Mouse (Mus musculus): Measurements from ENCODE around the gene Macrod2. TPM values are rescaled to one million over a fixed set of nuclear protein-coding genes. Genes with fewer than 3 reads are reported as not detected.

Gene Macrod2
- polyA plus RNA-seq, 1 experiment from 2014 or later, result 32.9 TPM

DNA sequence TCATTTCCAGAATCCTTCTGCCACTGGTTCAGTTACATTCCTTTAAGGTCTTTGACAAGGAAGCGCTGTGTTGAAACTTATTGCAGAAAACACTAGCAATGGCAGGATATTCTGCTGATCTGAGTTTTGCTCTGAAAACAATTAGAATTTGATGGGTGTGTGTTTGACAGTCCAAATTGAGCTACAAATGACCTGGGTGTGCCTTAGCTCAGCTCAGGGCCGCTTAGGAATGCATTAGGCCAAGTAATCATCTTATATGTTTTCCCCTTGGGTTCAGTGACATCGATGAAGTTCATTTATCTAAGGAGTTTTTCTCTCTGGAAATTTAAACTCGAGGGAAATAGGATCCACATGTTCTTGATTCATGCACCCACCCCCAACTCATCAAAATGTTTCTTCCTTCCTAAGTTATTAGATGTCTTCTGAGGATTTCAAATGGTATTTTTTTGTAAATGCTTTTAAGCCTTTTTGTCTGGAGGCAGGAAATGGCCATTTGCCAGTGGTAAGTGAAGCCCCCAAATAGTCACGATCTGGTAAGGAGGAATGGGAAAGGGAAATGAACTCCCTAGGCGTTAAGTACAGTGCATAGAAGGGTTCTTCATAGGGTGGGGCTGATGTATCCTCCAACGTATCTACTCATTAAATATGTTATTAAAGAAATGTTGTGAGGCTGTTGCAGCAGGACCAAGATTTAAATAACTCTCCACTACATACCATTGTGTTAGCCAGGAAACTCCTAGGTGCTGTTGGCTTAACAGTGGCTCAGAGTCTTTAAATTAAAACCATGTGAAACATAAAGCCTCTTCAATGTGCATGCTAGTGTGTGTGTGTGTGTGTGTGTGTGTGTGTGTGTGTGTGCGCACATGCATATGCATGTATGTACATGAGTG, 1430.7 kb downstream of the Macrod2 start:
- no peak for ATAC-seq
- Histone ChIP-seq H3K27ac (ENCODE audit: low read length) (no peak overlapping the region), H3K9me3 (ENCODE audit: control insufficient read depth, low read length) (no peaks in the 10 kb centered on the region), H3K4me3 (ENCODE audit: low read length) (no peak overlapping the region), H3K36me3 (ENCODE audit: control insufficient read depth, insufficient read depth, low read length) (no peaks in the 10 kb centered on the region), H3K9ac (ENCODE audit: low read depth, low read length) (no peak overlapping the region), H3K4me2 (ENCODE audit: low read depth, low read length) (no peak overlapping the region), H3K4me1 (ENCODE audit: control insufficient read depth, insufficient read depth, low read length) (no peaks in the 10 kb centered on the region), H3K27me3 (replicated peaks; ENCODE audit: control insufficient read depth, insufficient read depth, low read length) (no peaks in the 10 kb centered on the region)
- 49% methylated on average over 8 of the region's 8 CpGs for WGBS

DNA sequence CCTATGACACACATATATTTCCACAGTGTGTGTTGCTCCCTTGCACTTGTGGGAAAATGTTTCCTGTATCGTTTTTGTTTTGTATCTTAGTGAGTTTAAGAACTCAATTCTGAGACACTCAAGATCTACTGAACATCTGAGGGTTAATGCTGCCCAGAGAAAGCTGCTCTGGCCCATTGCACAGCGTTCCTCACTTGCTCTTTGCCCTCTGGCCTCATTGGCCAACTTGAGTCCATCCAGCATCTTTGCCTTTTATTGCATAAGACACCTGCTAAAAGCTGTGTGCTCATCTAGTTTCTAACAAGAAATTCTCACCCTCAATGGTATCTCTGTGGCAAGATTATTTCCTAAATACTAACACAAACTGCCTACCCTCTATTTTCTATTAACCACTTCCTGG, 1435.4 kb downstream of the Macrod2 start:
- no peaks in the 10 kb centered on the region for H3K4me1 ChIP-seq (ENCODE audit: control insufficient read depth, insufficient read depth, low read length)
- H3K4me3 ChIP-seq (ENCODE audit: low read length), result no peak overlapping the region
- no peak overlapping the region for H3K4me2 ChIP-seq (ENCODE audit: low read depth, low read length)
- no peak overlapping the region for H3K9ac ChIP-seq (ENCODE audit: low read depth, low read length)
- H3K27me3 ChIP-seq (replicated peaks; ENCODE audit: control insufficient read depth, insufficient read depth, low read length), result no peaks in the 10 kb centered on the region
- H3K9me3 ChIP-seq (ENCODE audit: control insufficient read depth, low read length), result no peaks in the 10 kb centered on the region
- no peaks in the 10 kb centered on the region for H3K36me3 ChIP-seq (ENCODE audit: control insufficient read depth, insufficient read depth, low read length)
- WGBS, result 76% methylated on average over 2 of the region's 2 CpGs
- no peak overlapping the region for H3K27ac ChIP-seq (ENCODE audit: low read length)
- ATAC-seq, result no peak

DNA sequence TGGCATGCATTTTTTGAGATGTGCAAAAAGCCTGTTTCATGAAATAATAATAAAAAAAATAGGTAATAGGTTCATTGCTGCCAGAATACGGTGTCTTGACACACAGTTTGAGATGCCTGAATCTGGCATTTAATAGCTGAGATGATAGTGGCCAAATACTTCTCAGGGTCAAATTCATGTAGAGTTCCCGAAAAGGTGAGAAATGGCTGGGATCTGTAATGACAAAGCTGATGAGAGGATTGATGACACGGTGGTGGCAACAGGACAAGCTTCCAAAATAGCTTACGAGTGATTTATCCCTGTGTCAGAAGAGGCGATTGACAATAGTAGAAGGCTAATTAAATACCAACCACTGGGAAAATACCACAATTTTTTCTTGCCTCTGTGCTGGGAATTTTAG, 1436.4 kb downstream of the Macrod2 start:
- Histone ChIP-seq H3K36me3 (ENCODE audit: control insufficient read depth, insufficient read depth, low read length) (no peaks in the 10 kb centered on the region), H3K9me3 (ENCODE audit: control insufficient read depth, low read length) (no peaks in the 10 kb centered on the region), H3K27ac (ENCODE audit: low read length) (no peak overlapping the region), H3K4me2 (ENCODE audit: low read depth, low read length) (no peak overlapping the region), H3K4me1 (ENCODE audit: control insufficient read depth, insufficient read depth, low read length) (no peaks in the 10 kb centered on the region), H3K4me3 (ENCODE audit: low read length) (no peak overlapping the region), H3K27me3 (replicated peaks; ENCODE audit: control insufficient read depth, insufficient read depth, low read length) (no peaks in the 10 kb centered on the region), H3K9ac (ENCODE audit: low read depth, low read length) (no peak overlapping the region)
- ATAC-seq, result no peak
- WGBS, result 87% methylated on average over 5 of the region's 5 CpGs

DNA sequence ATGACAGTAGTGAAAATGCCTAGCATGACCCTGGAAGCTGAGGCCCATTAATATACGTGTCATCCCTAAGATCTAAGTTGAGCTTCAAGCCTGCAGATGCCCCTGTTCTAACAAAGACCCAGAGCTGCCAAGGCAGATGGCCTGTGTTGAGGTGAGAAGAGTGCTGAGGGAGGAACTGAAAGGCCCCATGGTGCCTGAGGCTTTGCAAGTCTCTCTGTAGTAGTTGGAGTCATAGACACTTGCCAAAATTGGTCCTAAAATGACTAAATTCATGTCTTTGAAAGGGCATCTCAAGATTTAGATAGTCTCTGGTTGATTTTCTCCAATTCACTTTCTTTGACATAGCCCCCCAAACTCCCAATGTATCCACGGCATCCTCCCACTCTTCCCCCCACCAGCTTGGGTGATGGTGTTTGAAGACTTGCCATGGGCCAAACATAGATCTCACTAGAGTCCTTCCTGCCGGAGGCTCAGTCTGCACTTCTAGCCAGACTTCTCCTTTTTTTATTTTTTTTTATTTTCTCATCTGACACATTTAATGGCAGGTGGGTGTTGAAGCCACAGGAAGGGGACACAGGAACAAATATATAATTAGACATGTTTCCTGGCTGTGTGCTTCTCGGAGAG, 1439.2 kb downstream of the Macrod2 start:
- Histone ChIP-seq H3K4me1 (ENCODE audit: control insufficient read depth, insufficient read depth, low read length) (no peaks in the 10 kb centered on the region), H3K9ac (ENCODE audit: low read depth, low read length) (no peak overlapping the region), H3K27ac (ENCODE audit: low read length) (no peak overlapping the region), H3K27me3 (replicated peaks; ENCODE audit: control insufficient read depth, insufficient read depth, low read length) (no peaks in the 10 kb centered on the region), H3K36me3 (ENCODE audit: control insufficient read depth, insufficient read depth, low read length) (no peaks in the 10 kb centered on the region), H3K4me2 (ENCODE audit: low read depth, low read length) (no peak overlapping the region), H3K9me3 (ENCODE audit: control insufficient read depth, low read length) (no peaks in the 10 kb centered on the region), H3K4me3 (ENCODE audit: low read length) (no peak overlapping the region)
- WGBS, result 83% methylated on average over 4 of the region's 4 CpGs
- no peak for ATAC-seq

DNA sequence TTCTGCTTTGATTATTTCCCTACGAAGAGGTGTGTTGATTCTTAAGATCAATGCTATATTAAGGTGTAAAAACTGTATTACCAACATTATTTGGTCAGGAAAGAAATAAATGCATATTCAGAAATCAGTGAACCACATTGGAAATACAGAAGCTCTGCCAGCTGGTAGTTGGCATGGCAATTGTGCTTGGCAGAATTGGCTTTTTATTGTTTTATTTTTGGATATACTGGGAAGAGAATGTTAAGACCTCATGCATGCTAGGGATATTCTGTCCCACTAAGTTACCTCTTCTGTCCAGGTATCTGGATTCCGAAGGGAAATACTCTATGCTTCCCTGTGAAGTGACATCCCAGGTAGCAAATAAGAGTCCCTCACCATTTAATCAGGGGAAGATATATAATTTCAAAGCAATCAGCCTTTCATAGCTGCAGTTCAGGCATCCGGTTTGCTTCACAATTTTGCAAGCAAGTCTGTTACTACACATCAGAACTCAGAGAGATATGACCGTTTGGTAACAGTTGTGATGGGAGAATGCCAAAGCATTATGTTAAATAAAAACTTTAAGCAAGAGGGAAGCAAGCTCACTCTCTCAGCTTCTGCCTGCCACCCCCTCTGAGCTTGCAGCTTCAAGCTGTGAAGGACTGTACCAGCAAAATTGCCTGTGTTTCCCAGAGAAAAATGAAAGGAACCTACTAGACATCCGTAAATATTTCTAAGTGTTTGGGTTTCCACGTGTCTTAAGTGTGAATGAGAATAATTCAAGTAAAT, 1449.5 kb downstream of the Macrod2 start:
- H3K27me3 ChIP-seq (replicated peaks; ENCODE audit: control insufficient read depth, insufficient read depth, low read length), result no peaks in the 10 kb centered on the region
- no peaks in the 10 kb centered on the region for H3K9me3 ChIP-seq (ENCODE audit: control insufficient read depth, low read length)
- H3K4me3 ChIP-seq (ENCODE audit: low read length), result no peak overlapping the region
- H3K9ac ChIP-seq (ENCODE audit: low read depth, low read length), result no peak overlapping the region
- WGBS, result 69% methylated on average over 6 of the region's 6 CpGs
- H3K4me2 ChIP-seq (ENCODE audit: low read depth, low read length), result no peak overlapping the region
- H3K4me1 ChIP-seq (ENCODE audit: control insufficient read depth, insufficient read depth, low read length), result no peaks in the 10 kb centered on the region
- no peaks in the 10 kb centered on the region for H3K36me3 ChIP-seq (ENCODE audit: control insufficient read depth, insufficient read depth, low read length)
- no peak for ATAC-seq
- H3K27ac ChIP-seq (ENCODE audit: low read length), result no peak overlapping the region

DNA sequence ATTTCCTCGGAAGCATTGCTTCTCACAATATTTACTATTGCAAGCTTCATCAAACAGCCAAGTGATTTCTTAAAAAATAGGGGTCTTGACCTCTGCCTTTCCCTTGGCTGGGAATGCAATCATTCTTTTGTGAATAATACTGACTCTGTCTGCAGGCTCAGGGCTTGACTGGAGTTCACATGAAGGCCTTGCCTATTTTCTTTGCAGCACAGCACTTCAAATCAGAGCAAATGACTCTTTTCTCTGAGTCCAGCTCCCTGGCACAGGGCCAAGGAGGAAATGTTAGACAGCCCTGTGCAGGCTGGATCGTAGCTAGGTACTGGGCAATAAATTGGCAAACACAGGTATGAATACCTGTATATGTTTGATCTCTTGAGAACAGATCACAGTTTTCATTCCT, 1464.1 kb downstream of the Macrod2 start:
- Histone ChIP-seq H3K4me3 (ENCODE audit: low read length) (no peak overlapping the region), H3K27me3 (replicated peaks; ENCODE audit: control insufficient read depth, insufficient read depth, low read length) (no peaks in the 10 kb centered on the region), H3K27ac (ENCODE audit: low read length) (no peak overlapping the region), H3K4me2 (ENCODE audit: low read depth, low read length) (no peak overlapping the region), H3K36me3 (ENCODE audit: control insufficient read depth, insufficient read depth, low read length) (no peaks in the 10 kb centered on the region), H3K9ac (ENCODE audit: low read depth, low read length) (no peak overlapping the region), H3K4me1 (ENCODE audit: control insufficient read depth, insufficient read depth, low read length) (no peaks in the 10 kb centered on the region), H3K9me3 (ENCODE audit: control insufficient read depth, low read length) (no peaks in the 10 kb centered on the region)
- WGBS, result 23% methylated on average over 2 of the region's 2 CpGs
- peak; percentile 92 for ATAC-seq

DNA sequence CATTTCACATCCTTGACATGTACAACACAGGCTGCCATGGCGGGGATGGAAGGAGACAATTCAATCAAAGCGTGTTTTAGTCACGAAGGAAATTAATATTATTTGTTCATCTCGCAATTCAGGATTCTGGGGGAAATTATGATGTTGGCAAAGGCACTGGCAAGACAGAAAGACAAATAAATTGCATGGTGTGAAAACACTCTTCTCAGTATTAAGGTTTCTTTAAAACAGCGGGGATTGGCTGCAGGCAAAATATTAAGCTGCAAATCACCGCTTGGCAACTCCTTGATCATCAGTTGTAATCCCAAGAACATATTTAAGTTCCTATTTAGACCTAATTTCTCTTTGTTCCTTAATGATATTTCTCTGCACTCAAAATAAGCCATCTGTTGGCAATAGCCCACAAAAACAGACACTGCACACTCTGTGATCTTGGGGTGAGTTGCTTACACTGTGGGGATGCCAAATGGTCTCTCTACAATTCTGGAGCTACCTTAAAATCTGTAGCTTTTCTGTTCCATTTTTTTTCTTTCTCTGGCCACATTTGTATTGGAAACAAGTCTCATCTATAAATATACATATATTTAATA, 1466.7 kb downstream of the Macrod2 start:
- Histone ChIP-seq H3K27me3 (replicated peaks; ENCODE audit: control insufficient read depth, insufficient read depth, low read length) (no peaks in the 10 kb centered on the region), H3K4me2 (ENCODE audit: low read depth, low read length) (no peak overlapping the region), H3K36me3 (ENCODE audit: control insufficient read depth, insufficient read depth, low read length) (no peaks in the 10 kb centered on the region), H3K27ac (ENCODE audit: low read length) (no peak overlapping the region), H3K4me1 (ENCODE audit: control insufficient read depth, insufficient read depth, low read length) (no peaks in the 10 kb centered on the region), H3K9me3 (ENCODE audit: control insufficient read depth, low read length) (no peaks in the 10 kb centered on the region), H3K4me3 (ENCODE audit: low read length) (no peak overlapping the region), H3K9ac (ENCODE audit: low read depth, low read length) (no peak overlapping the region)
- 88% methylated on average over 6 of the region's 6 CpGs for WGBS
- no peak for ATAC-seq

DNA sequence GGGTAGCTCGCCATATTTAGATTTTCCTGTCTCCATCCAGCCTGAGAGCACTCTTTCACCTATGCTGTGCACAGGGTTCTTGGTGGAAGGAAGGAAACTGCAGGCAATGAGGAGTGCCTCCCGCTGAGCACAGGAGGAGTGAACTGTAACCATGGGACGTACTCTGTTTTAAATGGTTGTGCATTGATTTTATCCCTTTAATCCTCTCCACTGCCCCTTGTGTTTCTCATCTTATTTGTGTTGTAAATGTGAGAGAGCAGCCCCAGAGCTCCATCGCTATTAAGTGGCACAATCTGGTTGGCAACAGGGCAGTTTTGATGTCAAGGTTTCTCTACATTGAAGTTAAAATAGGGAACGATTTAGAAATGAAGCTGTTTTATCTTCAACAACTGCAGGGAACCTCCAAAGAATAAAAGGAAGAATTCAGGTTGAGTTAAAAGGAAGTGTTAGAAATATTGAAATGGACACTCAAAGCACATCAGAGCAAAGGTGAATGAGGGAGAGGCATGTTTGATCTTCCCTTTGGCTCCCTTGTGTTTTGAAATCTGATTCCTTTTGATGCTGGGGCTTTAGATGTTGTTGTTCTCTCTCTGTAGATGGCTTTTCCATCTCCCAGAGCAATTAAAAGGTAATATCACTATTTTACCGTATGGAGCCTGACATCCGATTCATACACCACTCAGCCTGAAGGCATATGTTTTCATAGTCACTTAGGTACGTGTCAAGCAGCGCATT, 1467.6 kb downstream of the Macrod2 start:
- no peak overlapping the region for H3K4me2 ChIP-seq (ENCODE audit: low read depth, low read length)
- no peaks in the 10 kb centered on the region for H3K36me3 ChIP-seq (ENCODE audit: control insufficient read depth, insufficient read depth, low read length)
- H3K27ac ChIP-seq (ENCODE audit: low read length), result no peak overlapping the region
- no peaks in the 10 kb centered on the region for H3K9me3 ChIP-seq (ENCODE audit: control insufficient read depth, low read length)
- no peak overlapping the region for H3K4me3 ChIP-seq (ENCODE audit: low read length)
- ATAC-seq, result no peak
- H3K4me1 ChIP-seq (ENCODE audit: control insufficient read depth, insufficient read depth, low read length), result no peaks in the 10 kb centered on the region
- H3K9ac ChIP-seq (ENCODE audit: low read depth, low read length), result no peak overlapping the region
- WGBS, result 69% methylated on average over 9 of the region's 9 CpGs
- H3K27me3 ChIP-seq (replicated peaks; ENCODE audit: control insufficient read depth, insufficient read depth, low read length), result no peaks in the 10 kb centered on the region

All from intestine, embryonic 16.5 days (tissue).